Mouse (Mus musculus): Measurements from ENCODE around the gene Mrpl20. TPM values are rescaled to one million over a fixed set of nuclear protein-coding genes. Genes with fewer than 3 reads are reported as not detected.

Mrpl20 gene
- polyA plus RNA-seq, 1 experiment from 2014 or later = 141 TPM

DNA sequence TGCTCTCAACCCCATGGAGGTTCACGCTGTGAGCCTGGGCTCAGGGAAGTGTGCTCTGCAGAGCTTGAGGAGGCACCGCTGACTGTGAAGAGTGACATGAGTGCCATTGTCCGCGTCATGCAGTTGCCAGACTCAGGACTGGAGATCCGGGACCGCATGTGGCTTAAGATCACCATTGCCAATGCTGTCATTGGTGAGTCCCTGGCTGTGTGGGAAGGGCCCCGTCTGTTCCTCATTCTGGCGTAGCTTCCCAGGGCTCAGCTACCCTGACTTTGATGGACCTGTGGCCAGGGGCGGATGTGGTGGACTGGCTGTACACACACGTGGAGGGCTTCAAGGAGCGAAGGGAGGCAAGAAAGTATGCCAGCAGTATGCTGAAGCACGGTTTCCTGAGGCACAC is 53.4 kb downstream of the Mrpl20 start:
- Histone ChIP-seq H3K36me3 (replicated peaks) (peaks cover 71% of the 10 kb centered on the region), H3K4me3 (replicated peaks) (no peak overlapping the region), H3K27me3 (no peaks in the 10 kb centered on the region), H3K9ac (no peak overlapping the region), H3K27ac (replicated peaks) (no peak overlapping the region), H3K4me2 (no peak overlapping the region), H3K4me1 (replicated peaks) (peaks cover 25% of the 10 kb centered on the region), H3K9me3 (replicated peaks) (no peaks in the 10 kb centered on the region)
- 76% methylated on average over 12 of the region's 12 CpGs for WGBS (ENCODE audit: insufficient replicate concordance)
- no peak for ATAC-seq (ENCODE audit: insufficient read depth)

DNA sequence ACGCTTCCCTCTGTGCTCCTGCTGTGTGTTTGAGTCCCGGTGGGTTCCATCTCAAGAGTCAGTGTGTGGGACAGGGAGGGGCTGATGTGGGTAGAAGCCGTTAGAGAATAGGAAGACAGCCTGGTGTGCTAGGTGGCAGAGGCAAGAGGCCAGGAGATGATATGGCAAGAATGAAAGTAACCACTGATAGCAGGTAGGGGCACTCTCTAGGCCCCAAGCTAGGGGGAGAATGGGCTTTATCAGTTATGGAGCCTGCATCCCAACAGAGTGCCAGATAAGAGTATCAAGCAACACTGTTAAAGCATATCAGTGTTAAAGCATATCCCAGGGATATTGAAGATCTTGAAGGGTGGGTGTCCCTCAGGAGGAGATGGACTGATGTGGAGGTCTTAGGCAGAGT is 54.2 kb downstream of the Mrpl20 start:
- Histone ChIP-seq H3K36me3 (replicated peaks) (peaks cover 71% of the 10 kb centered on the region), H3K4me3 (replicated peaks) (no peak overlapping the region), H3K4me1 (replicated peaks) (peaks cover 20% of the 10 kb centered on the region), H3K27me3 (no peaks in the 10 kb centered on the region), H3K9me3 (replicated peaks) (no peaks in the 10 kb centered on the region), H3K9ac (no peak overlapping the region), H3K27ac (replicated peaks) (peak overlapping the region; percentile 29; the same call in 1 of the 2 replicates), H3K4me2 (peak overlapping the region; percentile 7; the same call in 1 of the 2 replicates)
- peak; percentile 48 for ATAC-seq (ENCODE audit: insufficient read depth)
- WGBS (ENCODE audit: insufficient replicate concordance) = 36% methylated on average over 3 of the region's 3 CpGs

DNA sequence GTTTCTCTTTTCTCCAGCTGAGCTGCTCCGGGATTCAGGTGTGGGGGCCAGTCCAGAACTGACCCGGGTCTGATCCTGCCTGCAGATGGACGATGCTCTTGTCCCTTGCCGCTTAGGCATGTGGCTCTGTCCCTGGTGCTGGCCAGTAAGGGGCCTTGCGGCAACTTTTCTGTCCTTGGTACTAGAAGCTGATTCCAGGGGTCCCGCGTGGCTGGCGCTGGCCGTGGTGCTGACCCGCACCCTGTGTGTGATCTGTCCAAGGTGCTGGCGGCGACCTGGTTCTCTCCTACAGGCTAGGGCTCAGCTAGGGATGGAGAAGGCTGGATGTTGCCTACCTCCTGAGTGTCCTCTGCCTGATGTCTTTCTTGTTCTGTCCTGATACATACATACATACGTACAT is 56.6 kb downstream of the Mrpl20 start:
- Histone ChIP-seq H3K9me3 (replicated peaks) (no peaks in the 10 kb centered on the region), H3K4me1 (replicated peaks) (peaks cover 15% of the 10 kb centered on the region), H3K4me3 (replicated peaks) (no peak overlapping the region), H3K27me3 (no peaks in the 10 kb centered on the region), H3K36me3 (replicated peaks) (peaks cover 58% of the 10 kb centered on the region), H3K9ac (no peak overlapping the region), H3K27ac (replicated peaks) (no peak overlapping the region), H3K4me2 (no peak overlapping the region)
- 34% methylated on average over 13 of the region's 13 CpGs for WGBS (ENCODE audit: insufficient replicate concordance)
- no peak for ATAC-seq (ENCODE audit: insufficient read depth)

Small RNA genes within 50 kb of the gene (microRNA-seq; reads per million reads assigned to microRNA genes)
- gene Gm27743 = not detected

Other genes with a start within 250 kb of the Mrpl20 start
- 46.9 and 51.4 TPM in 2 replicates for gene Nadk, start 240.5 kb upstream of the Mrpl20 start, polyA plus RNA-seq (2015; fragmentation: Nextera tagmentation; extraction: Ambion mirVana)
- 5.4 and 5.9 TPM in 2 replicates for gene Slc35e2, start 201.5 kb upstream of the Mrpl20 start, polyA plus RNA-seq (2015; fragmentation: Nextera tagmentation; extraction: Ambion mirVana)
- 18.6 and 19.9 TPM in 2 replicates for gene Cdk11b, start 178.0 kb upstream of the Mrpl20 start, polyA plus RNA-seq (2015; fragmentation: Nextera tagmentation; extraction: Ambion mirVana)
- gene Gm10563, start 157.5 kb upstream of the Mrpl20 start, polyA plus RNA-seq (2015; fragmentation: Nextera tagmentation; extraction: Ambion mirVana) = not detected in 2 replicates
- 4.9 TPM in 2 replicates for gene Mmp23, start 149.5 kb upstream of the Mrpl20 start, polyA plus RNA-seq (2015; fragmentation: Nextera tagmentation; extraction: Ambion mirVana)
- 3.8 and 5.2 TPM in 2 replicates for gene Mib2, start 133.7 kb upstream of the Mrpl20 start, polyA plus RNA-seq (2015; fragmentation: Nextera tagmentation; extraction: Ambion mirVana)
- 0.24 and 0.48 TPM in 2 replicates for gene Fndc10, start 108.5 kb upstream of the Mrpl20 start, polyA plus RNA-seq (2015; fragmentation: Nextera tagmentation; extraction: Ambion mirVana)
- gene Ssu72, start 98.1 kb upstream of the Mrpl20 start, polyA plus RNA-seq (2015; fragmentation: Nextera tagmentation; extraction: Ambion mirVana) = 52.0 and 52.4 TPM in 2 replicates
- 0.08 and 0.10 TPM in 2 replicates for gene Tmem240, start 68.1 kb upstream of the Mrpl20 start, polyA plus RNA-seq (2015; fragmentation: Nextera tagmentation; extraction: Ambion mirVana)
- gene Atad3a, start 41.8 kb upstream of the Mrpl20 start, polyA plus RNA-seq (2015; fragmentation: Nextera tagmentation; extraction: Ambion mirVana) = 47.9 and 56.5 TPM in 2 replicates
- 0.33 and 0.54 TPM in 2 replicates for gene Vwa1, start 28.2 kb upstream of the Mrpl20 start, polyA plus RNA-seq (2015; fragmentation: Nextera tagmentation; extraction: Ambion mirVana)
- 0.13 and 0.22 TPM in 2 replicates for gene Tmem88b, start 17.0 kb upstream of the Mrpl20 start, polyA plus RNA-seq (2015; fragmentation: Nextera tagmentation; extraction: Ambion mirVana)
- 0.07 TPM in 1 of 2 replicates, not detected in the other for gene Ankrd65, start 12.4 kb upstream of the Mrpl20 start, polyA plus RNA-seq (2015; fragmentation: Nextera tagmentation; extraction: Ambion mirVana)
- gene Ccnl2, start 9.6 kb downstream of the Mrpl20 start, polyA plus RNA-seq (2015; fragmentation: Nextera tagmentation; extraction: Ambion mirVana) = 65.6 and 77.1 TPM in 2 replicates
- 94.0 and 108 TPM in 2 replicates for gene Aurkaip1, start 28.4 kb downstream of the Mrpl20 start, polyA plus RNA-seq (2015; fragmentation: Nextera tagmentation; extraction: Ambion mirVana)
- 7.7 and 9.9 TPM in 2 replicates for gene Mxra8, start 36.8 kb downstream of the Mrpl20 start, polyA plus RNA-seq (2015; fragmentation: Nextera tagmentation; extraction: Ambion mirVana)
- gene Dvl1, start 44.5 kb downstream of the Mrpl20 start, polyA plus RNA-seq (2015; fragmentation: Nextera tagmentation; extraction: Ambion mirVana) = 5.0 and 6.9 TPM in 2 replicates
- gene Tas1r3, start 60.5 kb downstream of the Mrpl20 start, polyA plus RNA-seq (2015; fragmentation: Nextera tagmentation; extraction: Ambion mirVana) = 0.08 and 0.15 TPM in 2 replicates
- gene Cptp, start 66.6 kb downstream of the Mrpl20 start, polyA plus RNA-seq (2015; fragmentation: Nextera tagmentation; extraction: Ambion mirVana) = 7.5 and 8.9 TPM in 2 replicates
- 34.3 and 37.6 TPM in 2 replicates for gene Ints11, start 66.7 kb downstream of the Mrpl20 start, polyA plus RNA-seq (2015; fragmentation: Nextera tagmentation; extraction: Ambion mirVana)
- gene Pusl1, start 88.9 kb downstream of the Mrpl20 start, polyA plus RNA-seq (2015; fragmentation: Nextera tagmentation; extraction: Ambion mirVana) = 14.3 and 15.6 TPM in 2 replicates
- 6.5 and 8.5 TPM in 2 replicates for gene Acap3, start 88.9 kb downstream of the Mrpl20 start, polyA plus RNA-seq (2015; fragmentation: Nextera tagmentation; extraction: Ambion mirVana)
- gene Ube2j2, start 141.0 kb downstream of the Mrpl20 start, polyA plus RNA-seq (2015; fragmentation: Nextera tagmentation; extraction: Ambion mirVana) = 50.2 and 51.2 TPM in 2 replicates
- 76.3 and 81.9 TPM in 2 replicates for gene C1qtnf12, start 159.4 kb downstream of the Mrpl20 start, polyA plus RNA-seq (2015; fragmentation: Nextera tagmentation; extraction: Ambion mirVana)
- 4.4 and 4.6 TPM in 2 replicates for gene B3galt6, start 189.8 kb downstream of the Mrpl20 start, polyA plus RNA-seq (2015; fragmentation: Nextera tagmentation; extraction: Ambion mirVana)
- 77.0 and 81.4 TPM in 2 replicates for gene Sdf4, start 190.0 kb downstream of the Mrpl20 start, polyA plus RNA-seq (2015; fragmentation: Nextera tagmentation; extraction: Ambion mirVana)
- gene Tnfrsf4, start 211.0 kb downstream of the Mrpl20 start, polyA plus RNA-seq (2015; fragmentation: Nextera tagmentation; extraction: Ambion mirVana) = 0.23 and 0.51 TPM in 2 replicates
- gene Tnfrsf18, start 223.3 kb downstream of the Mrpl20 start, polyA plus RNA-seq (2015; fragmentation: Nextera tagmentation; extraction: Ambion mirVana) = 0.66 and 0.73 TPM in 2 replicates